Mouse (Mus musculus) cerebellum, adult 8-10 months (tissue): ENCODE results near the gene Grik5.
A peak's percentile ranks its signal among the peaks of the same experiment; 100 is the strongest.

Experiments used
- DNase-seq: peaks from one replicate; pipeline ENCODE4 v3.0.0; 2022

The Grik5 gene

GRCm38 (mm10) chr7:25071979-25072715 is at the start of gene Grik5, which contains the start of gene Zfp574:
Gene Grik5 (minus strand): TSS chr7:25072346.
Gene Zfp574 (plus strand): TSS chr7:25072567.
- peak; percentile 46 for DNase-seq

DNA sequence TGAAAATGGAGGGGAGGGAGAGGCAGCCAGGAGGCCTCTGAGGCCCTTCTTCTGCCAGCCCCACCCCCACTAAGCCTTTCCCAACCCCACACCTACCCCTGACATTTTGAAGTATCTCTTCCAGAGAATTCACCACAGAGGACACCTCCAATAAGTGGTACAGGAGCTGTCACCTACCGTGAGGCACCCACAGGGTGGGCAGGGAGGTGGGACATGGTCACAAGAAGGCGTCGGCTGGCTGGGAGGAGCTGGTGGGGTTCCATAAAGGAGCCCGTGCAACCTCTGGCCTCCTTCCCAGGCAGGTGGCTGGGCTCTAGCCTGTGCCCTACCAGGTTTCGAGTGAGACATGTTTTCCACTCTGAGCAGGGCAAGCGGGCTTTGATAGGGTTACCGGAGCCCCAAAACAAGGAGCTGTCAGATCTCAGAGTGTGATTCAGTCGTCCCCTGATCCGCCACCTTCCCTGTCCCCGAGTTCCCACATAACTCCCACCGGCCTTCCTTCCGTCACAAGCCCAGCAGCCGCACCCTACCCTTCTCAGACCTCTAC is 49.2 kb upstream of the Grik5 start:
- no peak for DNase-seq

DNA sequence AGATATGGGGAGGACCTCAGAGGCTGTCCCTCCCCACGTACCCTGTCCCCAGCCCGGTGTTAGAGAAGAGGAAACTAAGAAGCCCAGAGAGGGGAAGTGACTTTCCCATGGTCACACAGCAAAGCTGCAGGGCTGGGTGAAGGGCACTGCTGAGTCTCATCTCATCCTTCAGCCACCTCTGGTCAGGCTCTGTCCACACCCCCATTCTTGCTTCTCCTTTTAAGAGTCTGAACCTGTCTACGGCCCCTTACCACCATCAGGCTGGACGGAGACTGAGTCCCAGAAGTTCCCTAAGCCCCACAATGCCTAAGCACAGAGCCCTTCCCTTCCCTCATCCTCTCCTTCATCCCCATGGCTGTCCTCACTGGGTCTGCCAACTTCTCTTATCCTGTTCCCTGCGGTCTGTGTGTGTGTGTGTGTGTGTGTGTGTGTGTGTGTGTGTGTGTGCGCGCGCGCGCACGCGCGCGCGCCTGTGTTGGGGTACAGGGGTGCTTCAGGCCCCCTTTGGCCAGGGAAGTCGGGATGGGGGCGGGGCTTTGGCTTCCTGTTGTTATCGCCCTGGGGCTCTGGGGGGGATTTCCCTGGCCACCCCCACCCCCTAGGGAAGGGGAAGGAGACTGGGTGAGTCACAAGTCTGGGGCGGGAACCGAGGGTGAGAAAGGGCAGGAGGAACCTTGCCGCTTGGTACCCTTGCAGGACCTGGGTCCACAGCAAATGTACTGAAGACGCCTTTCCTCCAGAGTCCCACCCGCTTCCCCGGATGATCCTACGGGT is 48.1 kb upstream of the Grik5 start:
- DNase-seq = no peak

DNA sequence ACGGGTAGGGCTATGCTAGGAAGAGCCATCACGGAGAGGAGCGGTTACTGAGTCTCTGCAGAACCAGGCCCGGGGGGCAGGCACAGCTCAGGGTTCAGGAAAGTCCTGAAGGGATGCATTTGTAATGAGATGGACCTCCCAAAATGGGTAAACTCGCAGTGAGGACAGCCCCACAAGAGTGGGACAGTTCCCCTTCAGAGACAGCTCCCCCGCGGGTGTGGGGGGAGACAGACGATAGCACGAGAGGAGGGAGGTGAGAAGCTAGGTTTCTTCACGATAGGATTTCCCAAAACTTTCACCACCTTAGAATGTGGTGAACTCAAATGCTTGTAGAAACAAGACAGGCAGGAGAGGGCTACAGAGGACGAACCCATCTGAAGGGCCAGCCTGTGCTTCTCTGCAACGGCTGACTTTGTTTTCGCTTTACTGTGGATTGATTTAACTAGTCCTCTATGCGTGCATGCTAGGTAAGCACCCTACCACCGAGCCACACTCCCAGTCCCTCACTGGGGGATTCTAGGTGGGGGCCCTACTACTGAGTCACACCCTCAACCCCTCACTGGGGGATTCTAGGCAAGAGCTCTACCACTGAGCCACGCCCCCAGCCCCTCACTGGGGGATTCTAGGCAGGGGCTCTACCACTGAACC is 40.9 kb upstream of the Grik5 start:
- DNase-seq = no peak

DNA sequence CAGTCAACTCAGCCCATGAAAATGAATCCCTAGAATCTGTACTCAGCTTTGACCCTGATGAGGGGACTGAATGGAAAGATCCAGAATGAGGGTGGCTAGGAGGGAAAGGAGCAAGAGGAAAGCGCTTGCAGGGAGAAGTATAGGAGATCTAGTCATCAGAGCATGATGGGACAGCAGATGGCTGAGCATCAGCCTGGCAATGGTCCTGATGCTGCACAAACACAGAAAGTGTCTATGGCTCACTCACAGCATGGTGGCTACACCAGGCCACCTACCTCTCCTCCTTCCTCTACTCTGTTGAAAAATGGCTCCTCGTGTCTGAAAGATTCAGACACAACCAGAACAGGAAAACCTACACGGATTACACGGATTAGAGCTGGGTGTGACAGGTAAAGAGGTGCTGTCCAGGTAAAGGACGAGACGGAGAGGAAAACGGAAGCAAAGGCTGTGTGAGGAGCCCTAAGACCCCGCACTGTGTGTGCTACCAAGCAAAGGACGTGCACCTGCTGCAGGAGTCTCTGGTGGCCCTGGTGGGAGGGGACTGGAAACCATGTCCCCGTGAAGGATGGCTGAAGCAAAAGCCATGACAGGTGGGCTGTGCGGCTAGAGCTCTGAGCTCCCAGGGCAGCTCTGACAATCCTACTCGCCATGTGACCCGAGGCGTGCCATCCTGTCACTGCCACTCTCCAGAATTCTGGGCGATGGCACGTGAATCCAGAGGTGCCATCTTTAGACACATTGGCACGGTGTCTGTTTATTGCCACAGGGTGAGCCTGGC is 40.2 kb upstream of the Grik5 start:
- peak; percentile 54 for DNase-seq

- no peak for DNase-seq
Observed at GRCm38 (mm10) chr7:25110336-25110735, 38.2 kb upstream of the Grik5 start.

- DNase-seq = no peak
Observed at GRCm38 (mm10) chr7:25109355-25109754, 37.2 kb upstream of the Grik5 start.

DNA sequence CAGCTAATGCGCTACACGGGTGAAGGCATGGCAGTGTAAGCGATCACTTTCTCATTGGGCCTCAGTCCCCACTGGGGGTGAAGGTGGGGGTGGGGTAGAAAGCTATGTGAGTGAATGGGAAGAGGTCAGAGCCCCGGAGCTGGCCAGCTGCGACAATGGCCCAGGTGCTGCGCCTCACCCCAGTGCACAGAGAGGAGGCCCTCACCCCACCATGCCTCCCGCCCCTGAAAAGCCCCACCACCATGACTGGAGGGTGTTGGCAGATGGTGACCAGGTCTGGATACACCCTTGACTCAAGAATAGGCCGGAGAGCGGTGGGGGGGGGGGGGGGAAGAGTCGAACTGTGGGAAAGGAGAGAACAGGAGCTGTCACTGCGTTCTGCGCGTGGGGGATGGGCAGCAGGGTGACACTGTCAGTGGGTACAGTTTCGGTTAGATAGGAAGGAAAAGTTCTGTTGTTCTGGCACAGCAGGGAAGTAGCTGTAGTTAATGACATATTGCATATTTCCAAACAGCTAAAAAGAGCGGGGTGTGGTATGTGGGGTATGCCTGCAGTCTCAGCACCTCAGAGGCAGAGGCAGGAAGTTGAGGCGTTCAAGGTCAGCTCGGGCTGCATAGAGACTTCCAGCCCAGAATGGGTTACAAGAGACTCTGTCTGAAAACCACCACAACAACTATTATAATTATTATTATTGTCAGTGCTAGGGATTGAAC is 34.8 kb upstream of the Grik5 start:
- no peak for DNase-seq

DNA sequence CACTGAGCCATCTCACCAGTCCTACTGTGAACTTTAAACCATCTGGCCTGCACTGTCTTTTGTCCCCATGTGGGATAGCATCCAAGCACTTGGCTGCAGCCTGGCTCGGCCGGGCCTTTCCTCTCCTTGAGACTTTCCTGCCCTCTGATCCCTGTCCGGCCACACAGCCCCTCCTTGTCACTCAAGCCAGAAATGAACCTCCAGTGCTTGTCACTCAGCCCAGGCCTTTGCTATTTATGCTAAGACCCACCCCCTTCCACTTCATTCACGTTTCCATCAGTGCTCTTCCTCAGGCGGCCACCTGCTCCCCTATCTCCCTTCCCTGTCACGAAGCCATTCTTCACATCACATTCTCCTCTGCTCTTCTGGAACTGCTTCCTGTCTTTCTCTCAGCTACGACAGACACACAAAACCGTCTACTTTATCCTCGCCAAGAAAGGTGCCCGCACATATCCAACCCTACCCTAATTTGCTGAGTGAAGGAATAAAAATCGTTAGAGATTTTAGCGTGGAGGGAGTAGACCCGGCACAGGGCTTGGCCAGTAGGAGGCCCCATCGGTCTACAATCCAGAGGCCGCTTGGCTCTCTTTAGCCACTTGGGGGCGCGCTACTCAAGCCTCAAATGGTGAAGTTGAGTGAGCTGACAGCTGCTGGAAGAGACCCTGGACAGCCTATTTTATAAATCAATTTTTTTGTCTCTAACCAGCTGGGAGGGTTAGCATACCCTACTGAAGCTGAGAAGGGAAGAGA is 33.4 kb upstream of the Grik5 start:
- peak; percentile 83 for DNase-seq

GRCm38 (mm10) chr7:25099581-25099980 is 27.4 kb upstream of the Grik5 start:
- DNase-seq = no peak

- DNase-seq = no peak
Observed at GRCm38 (mm10) chr7:25098169-25098568, 26.0 kb upstream of the Grik5 start.

GRCm38 (mm10) chr7:25089875-25090274 is 17.7 kb upstream of the Grik5 start:
- no peak for DNase-seq

GRCm38 (mm10) chr7:25088968-25089367 is 16.8 kb upstream of the Grik5 start:
- DNase-seq = no peak

GRCm38 (mm10) chr7:25088531-25088930 is 16.4 kb upstream of the Grik5 start:
- no peak for DNase-seq

GRCm38 (mm10) chr7:25087972-25088371 is 15.8 kb upstream of the Grik5 start:
- DNase-seq = no peak

GRCm38 (mm10) chr7:25087256-25087912 is 15.2 kb upstream of the Grik5 start:
- no peak for DNase-seq

- no peak for DNase-seq
Observed at GRCm38 (mm10) chr7:25086656-25087055, 14.5 kb upstream of the Grik5 start.

- DNase-seq = no peak
Observed at GRCm38 (mm10) chr7:25084621-25085020, 12.5 kb upstream of the Grik5 start.

DNA sequence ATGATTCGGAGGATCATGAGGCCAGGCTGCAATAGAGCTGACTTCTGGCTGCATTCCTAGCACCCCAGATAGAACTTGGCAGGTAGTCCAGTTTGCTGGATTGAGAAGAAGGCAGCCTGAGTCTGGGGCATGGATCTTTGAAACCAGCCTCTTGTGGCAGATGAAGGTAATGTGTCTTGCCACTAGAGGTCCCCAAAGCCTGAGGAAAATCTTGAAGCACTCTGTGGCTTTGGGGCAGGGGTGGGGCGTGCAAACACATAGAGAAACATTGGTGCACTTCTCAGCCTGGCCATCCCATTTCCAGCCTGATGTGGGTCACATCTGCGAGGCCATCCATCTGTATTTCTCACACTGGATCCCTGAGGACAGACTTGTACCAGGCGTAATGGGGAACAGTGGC is 10.4 kb upstream of the Grik5 start:
- DNase-seq = peak; percentile 34

DNA sequence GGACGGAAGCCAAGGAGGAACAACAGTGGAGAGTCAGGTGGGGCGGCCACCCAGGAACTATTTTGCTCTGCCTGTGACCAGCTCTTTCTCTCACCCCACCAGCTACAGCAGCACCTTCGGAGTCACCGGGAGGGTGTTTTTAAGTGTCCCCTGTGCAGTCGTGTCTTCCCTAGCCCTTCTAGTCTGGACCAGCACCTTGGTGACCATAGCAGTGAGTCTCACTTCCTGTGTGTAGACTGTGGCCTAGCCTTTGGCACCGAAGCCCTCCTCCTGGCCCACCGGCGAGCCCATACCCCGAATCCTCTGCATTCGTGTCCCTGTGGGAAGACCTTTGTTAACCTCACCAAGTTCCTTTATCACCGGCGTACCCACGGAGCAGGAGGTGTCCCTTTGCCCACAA is 8.3 kb upstream of the Grik5 start:
- no peak for DNase-seq
